Mouse (Mus musculus) large intestine, adult 2 months (tissue): Measurements from ENCODE around the gene Fjx1. TPM values are rescaled to one million over a fixed set of nuclear protein-coding genes. Genes with fewer than 3 reads are reported as not detected.
A peak's percentile ranks its signal among the peaks of the same experiment; 100 is the strongest.

Experiments
- DNase-seq: peaks from one replicate; pipeline ENCODE4 v3.0.0-alpha.2; 2012; ENCODE audit warnings: low read depth, low spot score
- WGBS: fragments of 180-500 bp; shearing (Covaris S2); methylation state at CpG from one replicate; pipeline ENCODE4 v1.1.7; 2018; 5-methylcytosine and 5-hydroxymethylcytosine counted together
- polyA plus RNA-seq: library from polyadenylated mRNA; depleted of rRNA; stranded (reverse); fragments of >200 nt; gene quantifications from 2 replicates; pipeline ENCODE4 v1.2.3, GENCODE M21; 2012; rRNA removed

Fjx1 gene
- polyA plus RNA-seq, 1 experiment: 0.77 TPM

- WGBS: 36% methylated on average over 4 of the region's 4 CpGs
- DNase-seq: no peak
Observed at GRCm38 (mm10) chr2:102431084-102431483, 21.2 kb downstream of the Fjx1 start.

GRCm38 (mm10) chr2:102427974-102428373 is 24.3 kb downstream of the Fjx1 start:
- DNase-seq: no peak

- DNase-seq: no peak
- 77% methylated on average over 3 of the region's 3 CpGs for WGBS
Observed at GRCm38 (mm10) chr2:102426434-102426833, 25.9 kb downstream of the Fjx1 start.

- no peak for DNase-seq
- 76% methylated on average over 14 of the region's 14 CpGs for WGBS
Observed at GRCm38 (mm10) chr2:102416149-102416743, 36.1 kb downstream of the Fjx1 start.

GRCm38 (mm10) chr2:102412738-102413137 is 39.6 kb downstream of the Fjx1 start:
- DNase-seq: no peak
- 87% methylated on average over 2 of the region's 2 CpGs for WGBS

- DNase-seq: no peak
- WGBS: 72% methylated on average over 4 of the region's 4 CpGs
Observed at GRCm38 (mm10) chr2:102410615-102411014, 41.7 kb downstream of the Fjx1 start.

GRCm38 (mm10) chr2:102409741-102410140 is 42.6 kb downstream of the Fjx1 start:
- no peak for DNase-seq
- 71% methylated on average over 3 of the region's 3 CpGs for WGBS

GRCm38 (mm10) chr2:102407363-102408184 is 44.7 kb downstream of the Fjx1 start, which contains the start of gene Trim44:
Trim44 (minus strand) TSS chr2:102407828.
- 53% methylated on average over 14 of the region's 14 CpGs for WGBS
- DNase-seq: no peak

GRCm38 (mm10) chr2:102406324-102407304 is 45.7 kb downstream of the Fjx1 start:
- DNase-seq: no peak
- 66% methylated on average over 4 of the region's 4 CpGs for WGBS

- WGBS: 95% methylated on average over 5 of the region's 5 CpGs
- DNase-seq: no peak
Observed at GRCm38 (mm10) chr2:102403982-102404381, 48.3 kb downstream of the Fjx1 start.

- DNase-seq: no peak
- 75% methylated on average over 4 of the region's 4 CpGs for WGBS
Observed at GRCm38 (mm10) chr2:102403306-102403705, 49.0 kb downstream of the Fjx1 start.

- peak; percentile 11 for DNase-seq
Observed at GRCm38 (mm10) chr2:102401352-102401692, 51.0 kb downstream of the Fjx1 start.

GRCm38 (mm10) chr2:102400605-102401351 is 51.5 kb downstream of the Fjx1 start:
- DNase-seq: peak; percentile 37
- under 1% methylated on average over 94 of the region's 94 CpGs for WGBS

More at GRCm38 (mm10) chr2:102401352-102401692, 51.0 kb downstream of the Fjx1 start:
- WGBS: 10% methylated on average over 6 of the region's 6 CpGs

- WGBS: 42% methylated on average over 48 of the region's 48 CpGs
- no peak for DNase-seq
Observed at GRCm38 (mm10) chr2:102399864-102400604, 52.3 kb downstream of the Fjx1 start.

Other genes starting within 250 kb of the Fjx1 start
- 4.3 and 6.5 TPM in 2 replicates for gene Trim44, start 44.7 kb downstream of the Fjx1 start, polyA plus RNA-seq
- gene Pamr1, start 97.5 kb upstream of the Fjx1 start, polyA plus RNA-seq: 5.5 and 9.4 TPM in 2 replicates
- gene Slc1a2, start 206.2 kb upstream of the Fjx1 start, polyA plus RNA-seq: 0.16 and 0.89 TPM in 2 replicates